Mouse (Mus musculus) kidney, adult 2 months (tissue): Measurements from ENCODE around the gene Pdzk1ip1. TPM values are rescaled to one million over a fixed set of nuclear protein-coding genes. Genes with fewer than 3 reads are reported as not detected.

ENCODE experiments used
- DNase-seq: peaks from one replicate; pipeline ENCODE4 v3.0.0; 2021
- H3K27ac ChIP-seq: fragments of 200-500 bp; 2 replicates; pipeline ENCODE4 v1.5.1; 2012; ENCODE audit warnings: low read depth, low read length, control low read depth, inconsistent platforms; ENCODE audit not compliant: insufficient read depth
- H3K27me3 ChIP-seq: fragments of 200-500 bp; replicated peaks from 2 replicates; pipeline ENCODE4 v1.6.1; 2012; ENCODE audit warnings: mild to moderate bottlenecking, moderate library complexity, low read length, inconsistent platforms; ENCODE audit not compliant: control insufficient read depth, insufficient read depth
- H3K36me3 ChIP-seq: fragments of 200-500 bp; 2 replicates; pipeline ENCODE4 v1.6.1; 2012; ENCODE audit warnings: mild to moderate bottlenecking, moderate library complexity, low read length, inconsistent platforms; ENCODE audit not compliant: control insufficient read depth, insufficient read depth
- H3K4me1 ChIP-seq: fragments of 200-500 bp; 2 replicates; pipeline ENCODE4 v1.6.1; 2011; ENCODE audit warnings: low read length; ENCODE audit not compliant: control insufficient read depth, insufficient read depth
- H3K4me3 ChIP-seq: fragments of 200-500 bp; 2 replicates; pipeline ENCODE4 v1.5.1; 2011; ENCODE audit warnings: mild to moderate bottlenecking, low read depth, low read length, control low read depth; ENCODE audit not compliant: insufficient read depth
- CTCF ChIP-seq: fragments of 200-500 bp; conservative IDR thresholded peaks from 2 replicates; pipeline ENCODE4 v1.5.1; 2011; ENCODE audit warnings: low read depth, mild to moderate bottlenecking, control low read depth, low read length, moderate library complexity, mixed read lengths; ENCODE audit not compliant: insufficient read depth, insufficient read length
- POLR2A ChIP-seq: fragments of 200-500 bp; IDR thresholded peaks from one replicate; pipeline ENCODE4 v1.6.1; 2011; ENCODE audit warnings: low read depth, low read length, control low read depth
- WGBS: fragments of 180-500 bp; shearing (Covaris S2); methylation state at CpG from one replicate; pipeline ENCODE4 v1.1.7; 2018; 5-methylcytosine and 5-hydroxymethylcytosine counted together
- polyA plus RNA-seq: library from polyadenylated mRNA; depleted of rRNA; stranded (reverse); fragments of >200 nt; gene quantifications from 2 replicates; pipeline ENCODE4 v1.2.3, GENCODE M21; 2012

Gene Pdzk1ip1
- polyA plus RNA-seq, 1 experiment = 3,641 TPM

GRCm38 (mm10) chr4:115086763-115087415 is 1.6 kb upstream of the Pdzk1ip1 start:
- Histone ChIP-seq H3K27ac (peak overlapping the region; percentile 92), H3K36me3 (no peaks in the 10 kb centered on the region), H3K4me3 (no peak overlapping the region), H3K4me1 (peaks cover 18% of the 10 kb centered on the region), H3K27me3 (no peaks in the 10 kb centered on the region)
- peak; percentile 86 for DNase-seq
- no peak for TF ChIP-seq POLR2A
- WGBS = 23% methylated on average over 3 of the region's 3 CpGs

DNA sequence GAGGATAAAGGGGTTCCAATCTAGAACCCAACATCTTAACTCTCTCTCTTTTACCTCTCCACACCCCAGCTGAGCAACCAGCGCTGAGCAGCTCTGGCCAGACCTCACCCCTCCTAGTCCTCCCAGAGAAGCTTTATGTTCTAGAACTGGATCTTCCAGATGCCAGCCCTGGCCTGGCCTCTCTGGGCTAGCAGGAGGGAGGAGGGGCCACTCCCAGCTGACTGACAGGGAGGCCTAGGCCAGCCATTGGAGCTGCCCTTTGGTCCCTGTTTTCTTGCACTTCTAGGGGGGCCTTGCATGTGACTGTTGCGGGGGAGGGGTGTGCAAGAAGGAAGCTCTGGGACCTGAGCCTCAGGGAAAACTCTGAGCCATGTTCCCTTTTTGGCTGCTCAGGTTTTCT is 2.1 kb downstream of the Pdzk1ip1 start:
- DNase-seq = peak; percentile 91
- H3K27ac ChIP-seq = peak overlapping the region; percentile 92
- H3K4me1 ChIP-seq = peaks cover 38% of the 10 kb centered on the region
- peak; percentile 44 for TF ChIP-seq POLR2A
- TF ChIP-seq CTCF = no peak
- 47% methylated on average over 2 of the region's 2 CpGs for WGBS
- peak overlapping the region; percentile 76 for H3K4me3 ChIP-seq
- peaks cover 2% of the 10 kb centered on the region; the same call in 1 of the 2 replicates for H3K36me3 ChIP-seq
- no peaks in the 10 kb centered on the region for H3K27me3 ChIP-seq

DNA sequence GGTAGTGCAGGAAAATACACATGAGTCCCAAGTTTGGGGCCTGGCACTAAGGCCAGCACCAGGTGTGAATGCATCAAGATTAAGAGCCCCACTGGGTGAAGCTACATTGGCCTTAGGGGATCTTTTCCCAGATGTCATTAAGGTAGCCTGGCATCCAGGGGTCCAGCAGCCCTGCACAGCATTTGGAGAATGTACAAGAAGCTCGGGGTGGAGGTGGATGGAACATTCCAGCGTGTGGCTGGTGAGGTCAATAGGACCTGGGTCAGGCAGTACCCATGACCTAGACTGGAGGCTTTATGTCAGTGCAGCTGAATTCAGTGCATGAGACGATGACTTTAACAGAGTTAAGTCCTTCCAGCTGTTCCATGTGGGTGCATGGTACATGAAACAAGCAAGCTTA is 3.3 kb downstream of the Pdzk1ip1 start:
- DNase-seq = peak; percentile 33
- H3K36me3 ChIP-seq = peaks cover 2% of the 10 kb centered on the region; the same call in 1 of the 2 replicates
- H3K27ac ChIP-seq = peak overlapping the region; percentile 78
- no peaks in the 10 kb centered on the region for H3K27me3 ChIP-seq
- peaks cover 46% of the 10 kb centered on the region for H3K4me1 ChIP-seq
- H3K4me3 ChIP-seq = peak overlapping the region; percentile 31
- TF ChIP-seq POLR2A (no peak), CTCF (no peak)
- 42% methylated on average over 3 of the region's 3 CpGs for WGBS

DNA sequence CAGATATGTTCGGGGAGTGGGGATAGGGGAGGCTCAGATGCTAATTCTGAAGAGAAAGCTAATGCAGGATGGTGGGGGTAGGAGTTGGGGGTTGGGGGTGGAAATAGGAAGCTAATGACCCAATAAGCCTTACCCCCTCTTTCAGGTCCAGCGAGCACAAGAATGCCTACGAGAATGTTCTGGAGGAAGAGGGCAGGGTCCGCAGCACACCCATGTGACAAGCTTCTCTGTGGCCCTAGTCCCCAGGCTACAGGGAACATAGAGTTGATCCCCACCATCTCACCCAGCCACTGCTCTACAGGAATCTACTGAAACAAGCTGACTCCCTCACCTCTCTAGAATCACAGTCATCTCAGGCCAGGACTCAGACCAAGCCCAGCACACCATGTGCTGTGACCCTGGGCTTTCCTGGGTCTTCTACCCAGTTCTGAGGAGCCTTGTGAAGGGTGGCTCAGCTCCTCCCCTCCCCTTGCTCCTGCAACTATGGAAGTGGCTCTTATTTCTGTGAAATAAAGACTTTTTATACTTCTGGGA is 4.9 kb downstream of the Pdzk1ip1 start:
- Histone ChIP-seq H3K36me3 (peaks cover 2% of the 10 kb centered on the region; the same call in 1 of the 2 replicates), H3K27ac (peak overlapping the region; percentile 89), H3K4me3 (no peak overlapping the region), H3K27me3 (no peaks in the 10 kb centered on the region), H3K4me1 (peaks cover 36% of the 10 kb centered on the region)
- WGBS = 26% methylated on average over 4 of the region's 4 CpGs
- peak; percentile 86 for DNase-seq
- TF ChIP-seq CTCF = no peak
- TF ChIP-seq POLR2A = no peak

- no peak for TF ChIP-seq CTCF
- no peak for TF ChIP-seq POLR2A
- 68% methylated on average over 2 of the region's 2 CpGs for WGBS
- H3K27ac ChIP-seq = peak overlapping the region; percentile 89
Observed at GRCm38 (mm10) chr4:115094056-115094455, 5.5 kb downstream of the Pdzk1ip1 start.

DNA sequence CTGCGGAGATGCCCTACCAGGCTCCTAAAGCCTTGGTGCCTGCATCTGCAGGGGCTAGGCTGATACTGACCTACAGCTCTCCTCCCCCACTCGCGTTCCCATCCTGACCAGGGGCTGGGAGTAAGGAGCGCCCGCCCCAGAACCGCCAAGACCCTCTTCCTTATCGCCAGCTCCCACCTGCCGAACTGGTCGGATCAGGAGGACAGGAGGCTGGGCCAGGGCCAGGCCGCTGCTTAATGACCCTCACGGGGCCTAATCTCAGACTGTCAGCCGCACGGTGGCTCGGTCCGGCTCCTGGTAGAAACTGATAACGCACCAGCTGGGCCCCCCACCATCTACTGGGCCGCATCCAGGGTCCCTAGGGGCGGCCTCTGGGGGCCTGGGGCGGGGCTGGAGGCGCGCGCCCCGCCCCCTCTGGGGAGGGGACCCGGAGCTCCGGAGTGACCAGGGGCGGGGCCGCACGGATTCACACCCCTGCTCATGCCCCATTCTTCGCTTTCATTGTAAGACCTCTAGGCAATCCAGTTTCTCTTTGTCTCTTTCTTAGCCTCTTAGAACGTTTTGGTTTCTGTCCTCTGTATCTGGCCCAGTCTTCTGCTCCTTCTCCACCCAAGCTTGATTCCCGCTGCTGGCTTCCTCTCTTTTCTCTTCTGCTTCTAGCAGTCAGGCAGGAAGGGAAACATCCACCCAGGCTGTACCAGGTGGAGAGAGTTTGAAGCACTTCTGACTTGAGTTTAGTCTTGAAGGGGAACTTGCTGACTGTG is 7.3 kb downstream of the Pdzk1ip1 start:
- peaks cover 2% of the 10 kb centered on the region; the same call in 1 of the 2 replicates for H3K36me3 ChIP-seq
- peak overlapping the region; percentile 83 for H3K27ac ChIP-seq
- peak; percentile 12 for TF ChIP-seq POLR2A
- TF ChIP-seq CTCF = no peak
- DNase-seq = peak; percentile 75
- peak overlapping the region; percentile 40 for H3K4me3 ChIP-seq
- WGBS = 1% methylated on average over 31 of the region's 31 CpGs
- H3K27me3 ChIP-seq = no peaks in the 10 kb centered on the region
- H3K4me1 ChIP-seq = peaks cover 36% of the 10 kb centered on the region

More at GRCm38 (mm10) chr4:115094056-115094455, 5.5 kb downstream of the Pdzk1ip1 start:
- Histone ChIP-seq H3K4me1 (peaks cover 36% of the 10 kb centered on the region), H3K36me3 (peaks cover 2% of the 10 kb centered on the region; the same call in 1 of the 2 replicates), H3K27me3 (no peaks in the 10 kb centered on the region), H3K4me3 (no peak overlapping the region)
- DNase-seq = no peak
